Mouse (Mus musculus) liver, embryonic 11.5 days (tissue): ENCODE measurements around the gene Usp54. TPM values are rescaled to one million over a fixed set of nuclear protein-coding genes. Genes with fewer than 3 reads are reported as not detected.

Experiments used
- ATAC-seq: fragments of 200-750 bp; cut with Nextera tagmentation; replicated peaks from 2 replicates; pipeline ENCODE4 v1.8.0; 2017; ENCODE audit warnings: moderate number of reproducible peaks, mild to moderate bottlenecking, moderate TSS enrichment, moderate library complexity; ENCODE audit not compliant: low FRiP score
- DNase-seq: peaks from one replicate; pipeline ENCODE4 v3.0.0-alpha.2; 2017; ENCODE audit warnings: low spot score
- H3K27ac ChIP-seq: fragments of 300-500 bp; sonication (generic); 2 replicates; pipeline ENCODE4 v1.5.1; 2014; ENCODE audit warnings: mild to moderate bottlenecking, low read depth, low read length, control low read depth
- H3K27me3 ChIP-seq: fragments of 300-500 bp; sonication (generic); replicated peaks from 2 replicates; pipeline ENCODE4 v1.6.1; 2014; ENCODE audit warnings: low read length, mixed read lengths; ENCODE audit not compliant: control insufficient read depth, insufficient read depth
- H3K36me3 ChIP-seq: fragments of 300-500 bp; sonication (generic); 2 replicates; pipeline ENCODE4 v1.6.1; 2014; ENCODE audit warnings: mild to moderate bottlenecking, low read length, moderate library complexity, mixed read lengths; ENCODE audit not compliant: control insufficient read depth, insufficient read depth
- H3K4me1 ChIP-seq: fragments of 300-500 bp; sonication (generic); replicated peaks from 2 replicates; pipeline ENCODE4 v1.6.1; 2014; ENCODE audit warnings: low read length, mixed read lengths; ENCODE audit not compliant: control insufficient read depth, insufficient read depth
- H3K4me2 ChIP-seq: fragments of 300-500 bp; sonication (generic); 2 replicates; pipeline ENCODE4 v1.6.1; 2014; ENCODE audit warnings: mild to moderate bottlenecking, control low read depth, moderate library complexity
- H3K4me3 ChIP-seq: fragments of 300-500 bp; sonication (generic); 2 replicates; pipeline ENCODE4 v1.5.1; 2014; ENCODE audit warnings: low read depth, low read length, control low read depth
- H3K9ac ChIP-seq: fragments of 300-500 bp; sonication (generic); 2 replicates; pipeline ENCODE4 v1.6.1; 2014; ENCODE audit warnings: low read depth, low read length, control low read depth
- H3K9me3 ChIP-seq: fragments of 300-500 bp; sonication (generic); 2 replicates; pipeline ENCODE4 v1.6.1; 2016; ENCODE audit warnings: low read length, inconsistent platforms, mixed read lengths; ENCODE audit not compliant: control insufficient read depth
- WGBS: fragments of 180-500 bp; shearing (Covaris S2); extraction: QIAGEN DNeasy Blood & Tissue Kit; methylation state at CpG from one replicate; pipeline ENCODE4 v1.1.7; 2014; 5-methylcytosine and 5-hydroxymethylcytosine counted together
- polyA plus RNA-seq: library from polyadenylated mRNA; unstranded; fragments of >200 nt; fragmentation: Nextera tagmentation; extraction: Ambion mirVana; gene quantifications from 2 replicates; pipeline ENCODE4 v1.2.1, GENCODE M21; 2014

Usp54 gene
- 5.8 and 6.0 TPM in 2 replicates for polyA plus RNA-seq

DNA sequence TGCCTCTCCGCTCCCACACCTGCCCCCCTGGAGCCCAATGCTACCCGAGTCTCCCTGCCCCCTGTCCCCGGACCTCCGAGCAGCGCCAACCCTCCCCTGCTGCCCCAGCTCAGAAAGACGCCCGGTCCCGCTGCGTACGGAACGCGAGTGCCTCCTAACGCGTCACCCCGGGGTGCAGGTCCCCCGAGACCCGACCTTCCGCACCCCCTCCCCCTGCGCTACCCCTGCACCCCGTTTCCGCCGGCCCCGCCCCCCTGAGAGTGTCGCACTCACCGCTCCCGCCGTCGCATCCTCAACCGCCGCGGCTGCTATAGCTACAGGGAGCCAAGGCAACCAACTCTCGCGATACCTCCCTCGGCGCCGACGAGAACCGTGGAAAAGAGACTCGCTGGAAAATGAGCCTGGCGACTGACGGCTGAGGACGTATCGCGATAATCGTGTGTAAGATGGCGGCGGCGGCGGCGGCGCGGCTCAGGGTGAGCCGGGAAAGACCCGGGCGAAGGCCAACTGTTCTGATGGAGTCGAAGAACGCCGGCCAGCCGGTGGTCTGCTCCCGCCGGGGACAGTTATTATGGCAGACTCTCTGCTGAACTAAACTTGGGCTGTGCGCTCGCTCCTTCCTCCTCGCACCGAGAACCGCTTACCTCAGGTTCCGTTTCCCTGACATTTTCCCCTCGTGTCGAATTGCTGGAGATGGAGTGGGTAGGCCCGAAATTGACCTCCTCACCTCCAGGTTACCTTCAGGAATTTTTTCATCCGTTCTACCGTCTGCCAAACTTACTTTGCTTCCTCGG, at the start of gene Usp54:
TSS of gene Usp54 (minus strand) at position 420 of the 794 bp plus-strand sequence.
- DNase-seq (peak; percentile 96), ATAC-seq (peak; percentile 93)
- Histone ChIP-seq H3K27me3 (no peaks in the 10 kb centered on the region), H3K4me3 (peak within 1 kb of the TSS; percentile 81), H3K4me2 (peak within 1 kb of the TSS; percentile 86), H3K4me1 (peaks cover 4% of the 10 kb centered on the region; the same call in 1 of the 2 replicates), H3K27ac (peak within 1 kb of the TSS; percentile 87), H3K36me3 (no peaks in the 10 kb centered on the region), H3K9ac (peak within 1 kb of the TSS; percentile 92), H3K9me3 (no peaks in the 10 kb centered on the region)
- under 1% methylated on average over 73 of the region's 73 CpGs for WGBS

DNA sequence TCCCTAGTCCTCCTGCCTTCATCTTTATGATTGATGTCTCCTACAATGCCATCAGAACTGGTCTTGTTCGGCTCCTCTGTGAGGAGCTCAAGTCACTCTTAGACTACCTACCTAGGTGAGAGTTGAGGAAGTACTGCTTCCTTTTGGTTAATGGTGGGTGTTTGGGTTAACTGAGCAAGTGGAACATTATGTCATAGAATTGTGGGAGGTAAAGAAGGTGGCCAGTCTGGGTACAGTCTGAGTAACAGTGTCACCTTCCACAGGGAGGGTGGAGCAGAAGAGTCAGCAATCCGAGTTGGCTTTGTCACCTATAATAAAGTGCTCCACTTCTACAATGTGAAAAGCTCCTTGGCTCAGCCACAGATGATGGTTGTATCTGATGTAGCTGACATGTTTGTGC, 48.1 kb upstream of the Usp54 start:
- ATAC-seq = no peak
- no peak for DNase-seq
- Histone ChIP-seq H3K27me3 (no peaks in the 10 kb centered on the region), H3K4me1 (peaks cover 6% of the 10 kb centered on the region; the same call in 1 of the 2 replicates), H3K9me3 (no peaks in the 10 kb centered on the region), H3K36me3 (peaks cover 83% of the 10 kb centered on the region), H3K4me3 (no peak overlapping the region), H3K4me2 (no peak overlapping the region), H3K27ac (no peak overlapping the region), H3K9ac (no peak overlapping the region)
- WGBS = 76% methylated on average over 2 of the region's 2 CpGs

DNA sequence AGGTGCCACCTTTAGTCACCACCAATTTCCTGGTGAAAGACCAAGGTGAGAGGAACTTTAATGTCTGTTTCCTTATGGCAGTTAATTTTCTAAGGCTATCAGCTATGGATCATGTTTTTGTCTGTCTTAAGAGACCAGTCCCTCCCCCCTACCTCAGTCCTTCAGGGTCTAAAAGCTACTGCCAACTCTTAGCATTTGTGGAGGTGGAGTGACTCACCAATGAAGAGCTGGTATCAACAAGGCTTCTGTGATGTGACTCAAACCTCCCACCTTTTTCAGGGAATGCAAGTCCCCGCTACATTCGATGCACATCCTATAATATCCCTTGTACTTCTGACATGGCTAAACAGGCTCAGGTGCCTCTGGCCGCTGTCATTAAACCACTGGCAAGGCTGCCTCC, 45.7 kb upstream of the Usp54 start:
- Histone ChIP-seq H3K36me3 (peaks cover 79% of the 10 kb centered on the region), H3K4me3 (no peak overlapping the region), H3K27me3 (no peaks in the 10 kb centered on the region), H3K4me2 (no peak overlapping the region), H3K9ac (no peak overlapping the region), H3K27ac (no peak overlapping the region), H3K9me3 (no peaks in the 10 kb centered on the region), H3K4me1 (no peaks in the 10 kb centered on the region)
- DNase-seq (no peak), ATAC-seq (no peak)
- WGBS = 95% methylated on average over 3 of the region's 3 CpGs

DNA sequence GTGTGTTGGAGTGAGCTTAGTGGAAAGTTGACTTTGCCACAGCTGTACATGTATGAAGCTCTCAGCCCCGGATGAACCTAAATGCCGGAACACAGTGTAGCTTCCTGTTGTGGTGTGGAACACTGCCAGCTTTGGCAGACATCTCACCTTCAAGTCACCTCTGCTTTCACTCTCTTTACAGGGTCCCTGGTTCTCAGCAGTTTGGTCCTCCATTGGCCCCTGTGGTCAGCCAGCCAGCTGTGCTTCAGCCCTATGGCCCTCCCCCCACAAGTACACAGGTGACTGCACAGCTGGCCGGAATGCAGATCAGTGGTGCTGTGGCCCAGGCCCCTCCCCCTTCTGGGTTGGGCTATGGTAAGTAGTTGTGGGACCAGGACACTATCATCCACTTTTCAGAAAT, 41.6 kb upstream of the Usp54 start:
- H3K9me3 ChIP-seq = no peaks in the 10 kb centered on the region
- peaks cover 78% of the 10 kb centered on the region for H3K36me3 ChIP-seq
- DNase-seq (no peak), ATAC-seq (peak; percentile 57; the same call in 1 of the 2 replicates)
- H3K4me3 ChIP-seq = no peak overlapping the region
- no peak overlapping the region for H3K27ac ChIP-seq
- no peaks in the 10 kb centered on the region for H3K27me3 ChIP-seq
- WGBS = 77% methylated on average over 3 of the region's 3 CpGs
- no peak overlapping the region for H3K4me2 ChIP-seq
- H3K9ac ChIP-seq = no peak overlapping the region
- H3K4me1 ChIP-seq = no peaks in the 10 kb centered on the region

DNA sequence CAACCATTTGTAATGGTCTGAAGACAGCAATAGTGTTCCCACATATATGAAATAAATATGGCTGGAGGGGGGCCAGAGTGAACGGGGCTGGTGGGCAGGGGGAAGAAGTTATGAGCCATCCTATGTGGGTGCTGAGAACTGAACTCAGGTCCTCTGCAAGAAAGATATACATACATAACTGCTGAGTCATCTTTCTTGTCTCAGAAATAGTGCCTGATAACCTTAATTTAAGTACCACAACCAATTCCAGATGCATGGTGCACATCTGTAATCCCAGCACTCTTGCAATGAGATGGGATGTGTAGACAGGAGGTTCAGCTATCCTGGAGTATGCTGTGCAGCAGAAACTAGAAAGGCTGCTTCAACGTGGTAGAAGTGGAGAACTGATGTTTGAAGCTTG, 40.9 kb upstream of the Usp54 start:
- 87% methylated on average over 2 of the region's 2 CpGs for WGBS
- no peak for ATAC-seq
- Histone ChIP-seq H3K27me3 (no peaks in the 10 kb centered on the region), H3K4me1 (no peaks in the 10 kb centered on the region), H3K9ac (no peak overlapping the region), H3K4me2 (no peak overlapping the region), H3K9me3 (no peaks in the 10 kb centered on the region), H3K4me3 (no peak overlapping the region), H3K36me3 (peaks cover 76% of the 10 kb centered on the region), H3K27ac (no peak overlapping the region)
- DNase-seq = no peak

DNA sequence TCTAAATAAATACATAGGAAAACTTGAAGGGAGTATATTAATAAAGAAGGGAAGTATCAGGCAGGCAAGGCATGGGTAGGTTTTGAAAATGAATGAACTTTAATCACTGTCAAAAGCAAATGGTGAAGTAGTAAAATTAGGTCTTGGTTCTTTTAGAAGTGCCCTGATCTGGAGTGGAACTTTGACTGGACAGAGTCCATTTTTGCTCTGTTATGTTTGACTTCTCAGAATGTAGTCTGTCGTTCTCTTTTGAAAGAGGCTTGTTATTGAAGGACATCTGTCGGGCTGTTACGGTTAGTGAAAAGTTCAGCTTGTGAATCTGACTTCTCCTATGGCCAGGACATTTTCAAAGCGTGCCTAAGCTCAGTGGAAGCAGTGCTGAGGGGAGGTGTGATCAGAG, 37.0 kb upstream of the Usp54 start:
- WGBS = 96% methylated on average over 4 of the region's 4 CpGs

DNA sequence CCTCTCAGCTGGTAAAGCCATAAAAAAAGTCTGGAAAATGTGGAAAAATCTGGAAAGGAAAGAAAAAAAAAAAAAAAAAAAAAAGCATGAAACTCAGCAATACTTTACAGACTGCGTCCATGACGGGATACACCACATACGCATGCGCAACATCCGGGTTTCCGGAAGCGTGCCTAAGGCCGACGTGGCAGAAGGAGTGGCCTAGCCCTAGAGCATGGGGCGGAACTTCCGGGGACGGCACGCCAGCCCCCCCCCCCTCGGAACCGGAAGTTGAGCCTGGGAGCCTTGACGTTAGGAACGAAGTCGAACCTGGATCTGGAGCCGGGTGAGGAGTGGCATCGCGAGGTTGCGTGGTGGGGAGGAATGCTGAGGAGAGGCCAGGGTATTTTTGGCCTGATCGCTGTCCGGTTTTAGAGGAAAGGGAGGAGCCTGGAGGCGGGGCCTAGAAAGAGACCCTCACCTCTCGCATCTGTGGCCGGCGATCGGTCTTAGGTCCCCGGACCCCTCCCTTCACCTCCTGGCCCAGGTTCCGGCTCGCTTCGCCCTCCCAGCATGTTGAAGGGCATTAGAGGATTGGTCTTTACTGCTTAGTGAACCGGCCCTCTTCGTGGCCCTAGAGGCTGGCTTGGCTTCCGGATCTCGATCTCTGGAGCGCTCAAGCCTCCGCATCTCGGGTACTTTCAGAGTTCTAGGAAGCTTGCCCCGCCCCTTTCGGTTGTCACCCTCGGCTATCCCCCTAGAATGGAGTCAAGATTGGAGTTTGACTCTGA, 33.4 kb upstream of the Usp54 start, which contains the start of gene Sec24c:
TSS of gene Sec24c (plus strand) at position 245 of the 770 bp plus-strand sequence.
- peak; percentile 95 for ATAC-seq
- Histone ChIP-seq H3K36me3 (peaks cover 30% of the 10 kb centered on the region), H3K4me1 (peaks cover 7% of the 10 kb centered on the region), H3K27ac (peak within 1 kb of the TSS; percentile 92), H3K27me3 (no peaks in the 10 kb centered on the region), H3K4me3 (peak within 1 kb of the TSS; percentile 85), H3K4me2 (peak within 1 kb of the TSS; percentile 85), H3K9me3 (no peaks in the 10 kb centered on the region; the same call in 1 of the 2 replicates), H3K9ac (peak within 1 kb of the TSS; percentile 82)
- DNase-seq = peak; percentile 98
- 1% methylated on average over 43 of the region's 43 CpGs for WGBS

More for the DNA sequence above, 37.0 kb upstream of the Usp54 start:
- Histone ChIP-seq H3K9me3 (no peaks in the 10 kb centered on the region; the same call in 1 of the 2 replicates), H3K36me3 (peaks cover 55% of the 10 kb centered on the region), H3K27ac (no peak overlapping the region), H3K4me1 (peaks cover 7% of the 10 kb centered on the region), H3K4me2 (no peak overlapping the region), H3K9ac (no peak overlapping the region), H3K4me3 (no peak overlapping the region), H3K27me3 (no peaks in the 10 kb centered on the region)
- no peak for ATAC-seq
- no peak for DNase-seq

DNA sequence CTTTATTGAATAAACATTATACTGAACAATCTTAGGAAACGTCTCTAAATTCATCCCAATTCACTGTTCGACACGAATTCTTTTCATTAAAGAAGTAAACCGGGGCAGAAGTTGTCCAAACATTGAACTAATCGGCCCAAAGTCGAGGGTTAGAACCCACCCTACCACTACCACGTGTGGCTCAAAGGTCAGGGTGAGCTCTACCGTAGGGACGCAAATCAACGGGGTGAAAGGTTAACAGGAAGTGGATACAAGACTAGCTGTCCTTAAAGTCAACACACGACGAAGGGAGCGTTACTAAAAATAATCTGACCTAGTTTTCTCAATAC, 32.8 kb upstream of the Usp54 start:
- 9% methylated on average over 13 of the region's 13 CpGs for WGBS
- H3K9me3 ChIP-seq = no peaks in the 10 kb centered on the region; the same call in 1 of the 2 replicates
- ATAC-seq = peak; percentile 72
- peak overlapping the region; percentile 85 for H3K4me3 ChIP-seq
- H3K36me3 ChIP-seq = peaks cover 26% of the 10 kb centered on the region; the same call in 1 of the 2 replicates
- peak overlapping the region; percentile 92 for H3K27ac ChIP-seq
- peaks cover 7% of the 10 kb centered on the region for H3K4me1 ChIP-seq
- H3K27me3 ChIP-seq = 0 out of 2 replicates have a peak, but pooled peaks cover 3% of the 10 kb centered on the region
- DNase-seq = peak; percentile 56
- peak overlapping the region; percentile 53 for H3K9ac ChIP-seq
- H3K4me2 ChIP-seq = peak overlapping the region; percentile 85
